Mouse (Mus musculus) urinary bladder, adult 2 months (tissue): ENCODE data around the gene Osbp2. TPM values are rescaled to one million over a fixed set of nuclear protein-coding genes. Genes with fewer than 3 reads are reported as not detected.

Experiments used
- DNase-seq: peaks from one replicate; pipeline ENCODE4 v3.0.0; 2022; ENCODE audit warnings: low spot score
- polyA plus RNA-seq: library from polyadenylated mRNA; depleted of rRNA; stranded (reverse); fragments of >200 nt; gene quantifications from 2 replicates; pipeline ENCODE4 v1.2.3, GENCODE M21; 2012

Osbp2 gene
- polyA plus RNA-seq, 1 experiment = 0.98 TPM

DNA sequence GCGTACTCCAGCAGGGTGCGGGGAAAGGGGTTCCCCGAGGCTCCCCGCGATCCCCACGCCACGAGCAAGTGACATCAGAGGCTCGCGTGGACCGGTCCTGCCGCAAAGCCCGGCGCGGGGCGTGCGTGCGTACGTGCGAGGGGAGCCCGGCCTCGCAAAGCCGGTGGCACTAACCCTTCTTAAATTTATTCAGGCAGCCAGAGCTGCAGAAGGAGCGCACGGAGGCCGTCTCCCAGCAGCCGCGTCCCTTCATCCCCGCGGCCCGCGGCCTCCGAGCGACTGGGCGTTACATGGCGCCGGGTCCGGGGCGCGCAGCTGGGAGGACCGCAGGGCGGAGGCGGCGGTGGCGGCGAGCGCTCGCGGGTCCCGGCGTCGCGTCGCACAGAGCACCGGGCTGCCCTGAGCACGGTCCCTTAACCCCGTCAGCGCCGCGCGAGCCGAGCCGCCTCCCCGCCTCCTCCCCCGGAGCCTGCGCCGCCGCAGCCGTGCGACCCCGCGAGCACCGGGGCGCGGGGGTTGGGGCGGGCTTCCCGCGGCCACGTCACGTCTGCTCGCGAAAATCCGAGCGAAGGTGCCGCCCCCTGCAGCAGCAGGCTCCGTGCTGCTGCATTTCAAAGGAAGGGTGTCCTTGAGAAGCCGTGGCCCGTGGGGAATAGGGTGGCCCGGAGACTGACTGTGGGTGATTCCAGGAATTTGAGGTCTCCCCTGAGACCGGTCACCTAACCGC lies 101.8 kb downstream of the Osbp2 start:
- no peak for DNase-seq

DNA sequence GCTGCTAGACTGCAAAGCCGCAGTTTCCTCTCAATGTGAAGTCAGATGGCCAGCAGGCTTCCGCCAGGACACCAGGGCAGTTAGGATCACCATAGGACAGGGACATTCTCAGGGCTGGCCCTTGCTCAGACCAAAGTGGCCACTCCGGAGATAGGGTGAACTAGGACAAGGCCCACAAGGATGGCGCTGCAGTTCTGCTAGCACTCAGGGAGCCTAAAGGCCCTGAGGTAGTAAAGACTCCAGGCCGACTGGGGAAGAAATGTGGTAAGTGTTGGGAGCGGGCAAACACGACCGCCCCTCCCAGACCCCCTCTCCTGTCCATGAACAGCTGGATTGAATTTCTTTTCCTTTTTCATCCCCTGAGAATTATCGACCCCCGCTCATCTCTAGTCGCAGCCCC lies 102.4 kb downstream of the Osbp2 start:
- no peak for DNase-seq

DNA sequence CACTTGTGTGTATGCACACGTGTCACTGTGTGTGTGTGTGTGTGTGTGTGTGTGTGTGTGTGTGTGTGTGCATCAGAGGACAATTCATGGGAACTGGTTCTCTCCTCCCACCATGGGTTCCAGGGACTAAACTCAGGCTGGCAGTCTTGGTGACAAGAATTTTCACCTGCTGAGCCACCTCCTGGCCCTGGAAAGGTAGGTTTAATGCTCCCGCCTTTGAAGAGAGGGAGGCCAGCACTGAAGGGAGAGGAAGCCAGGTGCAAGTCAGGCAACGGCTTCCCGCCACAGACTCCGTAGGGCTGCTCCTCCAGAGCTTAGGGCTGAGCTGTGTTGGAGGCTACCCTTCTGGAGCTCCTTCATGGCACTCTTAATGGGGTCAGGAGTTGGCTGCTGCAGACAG lies 104.3 kb downstream of the Osbp2 start:
- no peak for DNase-seq

DNA sequence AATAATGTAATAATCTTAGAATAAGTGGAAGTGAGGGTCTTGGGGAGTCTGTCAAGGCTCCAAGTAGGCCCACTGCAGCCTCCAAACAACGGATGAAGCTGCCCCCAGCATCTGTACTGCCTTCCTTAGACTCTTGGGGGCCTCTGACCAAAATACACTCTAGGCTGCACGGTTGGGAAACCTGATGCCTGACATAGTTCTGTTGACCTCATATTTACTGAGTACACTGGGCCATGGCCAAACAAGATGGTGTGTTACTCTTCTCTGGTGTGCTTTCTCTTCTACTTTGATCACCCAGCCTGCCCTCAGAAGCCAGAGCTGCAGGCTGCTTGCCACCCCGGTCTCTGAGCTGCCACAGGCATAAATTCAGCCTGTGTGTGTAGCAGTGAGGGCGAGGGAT lies 108.4 kb downstream of the Osbp2 start:
- DNase-seq = no peak

DNA sequence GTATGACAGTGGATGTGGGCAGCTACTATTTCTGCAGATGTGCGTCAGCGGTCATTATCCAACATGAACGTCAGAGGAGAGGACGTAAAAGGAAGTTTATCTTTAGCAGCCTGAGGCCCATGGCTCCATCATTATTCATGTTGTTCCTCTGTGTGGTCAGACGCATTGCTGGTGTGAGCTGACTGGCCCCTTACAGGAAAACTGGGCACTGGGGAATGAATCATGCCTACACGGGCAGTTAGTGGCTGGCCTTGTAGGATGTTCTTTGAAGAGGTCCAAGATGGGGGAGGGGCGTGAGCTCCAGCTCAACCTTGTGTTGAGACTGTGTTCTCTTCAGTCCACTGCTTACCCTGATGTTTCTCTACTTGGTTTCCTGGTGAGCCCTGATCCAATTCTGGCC lies 109.0 kb downstream of the Osbp2 start:
- DNase-seq = no peak

DNA sequence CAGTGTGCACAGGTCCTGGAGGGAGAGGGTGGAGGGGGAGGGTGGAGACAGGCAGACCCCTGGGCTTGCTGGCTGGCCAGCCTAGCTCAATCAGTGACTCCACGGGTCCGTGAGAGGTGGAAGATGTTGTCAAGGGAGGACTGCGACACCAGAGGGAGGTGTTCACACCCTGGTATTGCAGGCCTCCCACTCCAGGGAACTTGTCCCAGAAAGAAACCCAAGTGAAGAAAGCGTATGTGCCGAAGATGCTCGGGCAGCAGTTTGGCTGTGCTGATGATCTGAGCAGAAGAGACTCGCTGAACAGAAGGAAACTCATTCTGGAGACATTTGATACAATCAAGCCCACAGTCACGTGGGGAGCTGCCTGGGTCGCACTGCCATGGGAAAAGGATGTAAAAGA lies 109.8 kb downstream of the Osbp2 start:
- no peak for DNase-seq

DNA sequence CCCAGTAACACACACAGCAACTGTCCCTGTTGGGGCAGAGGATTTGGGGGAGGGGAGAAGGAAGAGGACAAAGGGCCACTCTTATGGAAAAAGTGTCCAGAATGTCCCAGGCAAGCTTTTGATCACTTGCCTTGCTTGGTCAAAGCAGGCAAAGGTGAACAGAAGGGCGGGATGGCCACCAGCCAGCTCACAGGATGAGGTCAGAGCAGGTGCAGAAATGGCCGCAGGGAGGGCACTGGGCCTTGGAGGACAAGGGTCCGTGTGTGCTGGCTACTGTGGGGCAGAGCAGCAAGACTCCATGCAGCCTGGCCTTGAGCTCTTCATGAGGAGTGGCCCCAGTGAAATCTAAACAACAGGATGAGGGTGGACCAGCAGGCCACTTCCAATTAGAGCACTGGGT lies 110.9 kb downstream of the Osbp2 start:
- DNase-seq = no peak

DNA sequence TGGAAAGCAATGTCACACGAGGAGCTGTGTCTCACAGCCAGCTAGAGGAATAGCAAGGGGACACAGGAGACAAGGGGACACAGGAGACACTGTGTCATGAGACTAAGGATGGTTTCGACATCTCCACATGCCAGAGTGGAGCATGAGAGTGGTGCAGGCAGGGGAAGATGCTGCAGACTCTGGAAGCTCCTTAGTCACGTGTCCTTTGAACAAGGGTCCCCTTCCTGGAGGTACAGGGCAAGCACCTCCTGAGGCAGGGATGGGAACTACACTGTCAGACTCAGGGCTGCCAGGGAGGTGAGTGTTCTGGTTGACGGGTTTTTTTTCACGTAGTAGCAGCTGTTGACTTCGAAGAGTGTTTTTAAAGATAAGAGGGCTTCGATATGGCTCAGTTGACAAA lies 113.9 kb downstream of the Osbp2 start:
- DNase-seq = no peak

DNA sequence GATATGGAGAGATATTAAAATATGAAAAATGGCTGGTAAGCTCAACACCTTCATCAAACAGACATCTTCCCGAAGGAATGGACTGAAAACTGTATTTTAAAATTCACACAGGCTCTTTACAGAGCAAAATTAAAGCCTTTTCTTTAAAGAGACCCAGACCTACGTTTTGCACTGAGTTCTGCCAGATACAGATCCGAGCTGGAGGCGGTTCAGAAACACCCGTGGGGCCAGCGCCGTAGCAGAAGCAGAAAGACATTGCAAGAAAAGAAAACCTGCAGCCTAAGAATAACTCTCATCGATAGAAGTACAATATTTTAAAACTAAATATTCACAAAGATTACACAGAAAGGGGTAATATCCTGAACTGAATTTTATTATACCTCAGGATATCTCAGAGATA lies 121.3 kb downstream of the Osbp2 start:
- DNase-seq = no peak

DNA sequence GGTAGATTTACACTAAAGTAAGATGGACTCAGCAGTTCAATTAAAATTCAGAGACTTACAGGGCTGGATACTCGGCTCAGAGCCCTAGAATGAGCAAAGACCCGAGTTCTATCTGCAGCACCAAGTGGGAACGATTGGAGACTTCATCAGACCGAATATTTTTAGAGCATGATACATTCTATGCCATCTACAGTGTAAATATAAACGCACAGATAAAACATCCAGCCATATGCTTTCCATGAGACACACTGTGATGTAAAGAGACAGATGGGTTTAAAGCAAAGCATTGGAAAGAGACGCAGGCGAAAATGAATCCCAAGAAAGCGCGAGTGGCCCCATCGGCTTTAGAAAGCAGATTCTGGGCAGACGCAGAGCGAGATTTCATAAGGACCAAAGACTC lies 122.5 kb downstream of the Osbp2 start:
- DNase-seq = no peak

DNA sequence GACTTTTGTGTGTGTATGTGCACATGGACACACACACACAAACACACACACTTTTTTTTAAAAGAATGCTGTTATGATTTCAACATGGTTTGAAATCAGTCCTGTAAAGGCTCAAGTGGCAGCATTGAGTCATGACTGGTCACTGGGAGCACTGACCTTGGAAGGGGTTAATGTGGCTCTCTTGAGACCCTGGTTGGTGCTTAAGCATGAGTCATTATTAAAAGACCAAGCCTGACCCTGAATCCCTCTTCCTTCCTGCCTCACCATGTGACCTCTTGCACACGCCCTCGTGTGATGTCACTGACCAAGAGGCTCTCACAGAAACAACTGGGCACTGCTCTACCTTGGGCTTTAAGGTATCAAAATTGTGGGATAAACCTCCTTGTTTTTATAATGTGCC lies 124.9 kb downstream of the Osbp2 start:
- DNase-seq = no peak

DNA sequence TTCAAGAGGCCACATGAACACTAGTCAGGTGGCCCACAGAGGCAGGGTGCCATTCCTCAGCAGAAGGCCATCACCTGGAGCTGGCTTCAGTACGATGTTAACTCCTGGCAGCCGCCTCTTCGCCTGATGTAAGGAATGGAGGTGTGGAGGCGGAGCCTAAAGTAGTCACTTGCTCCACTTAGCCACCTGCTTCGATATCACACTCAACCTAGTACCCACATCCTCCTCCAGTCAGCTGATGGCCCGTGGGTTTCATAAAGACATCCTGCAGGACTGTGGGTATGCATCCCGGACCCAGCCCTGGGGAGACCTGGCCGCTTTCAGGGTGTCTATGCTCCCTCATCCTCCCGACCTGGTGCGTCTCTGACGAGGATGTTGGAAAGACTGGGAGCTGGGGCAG lies 128.0 kb downstream of the Osbp2 start:
- no peak for DNase-seq

DNA sequence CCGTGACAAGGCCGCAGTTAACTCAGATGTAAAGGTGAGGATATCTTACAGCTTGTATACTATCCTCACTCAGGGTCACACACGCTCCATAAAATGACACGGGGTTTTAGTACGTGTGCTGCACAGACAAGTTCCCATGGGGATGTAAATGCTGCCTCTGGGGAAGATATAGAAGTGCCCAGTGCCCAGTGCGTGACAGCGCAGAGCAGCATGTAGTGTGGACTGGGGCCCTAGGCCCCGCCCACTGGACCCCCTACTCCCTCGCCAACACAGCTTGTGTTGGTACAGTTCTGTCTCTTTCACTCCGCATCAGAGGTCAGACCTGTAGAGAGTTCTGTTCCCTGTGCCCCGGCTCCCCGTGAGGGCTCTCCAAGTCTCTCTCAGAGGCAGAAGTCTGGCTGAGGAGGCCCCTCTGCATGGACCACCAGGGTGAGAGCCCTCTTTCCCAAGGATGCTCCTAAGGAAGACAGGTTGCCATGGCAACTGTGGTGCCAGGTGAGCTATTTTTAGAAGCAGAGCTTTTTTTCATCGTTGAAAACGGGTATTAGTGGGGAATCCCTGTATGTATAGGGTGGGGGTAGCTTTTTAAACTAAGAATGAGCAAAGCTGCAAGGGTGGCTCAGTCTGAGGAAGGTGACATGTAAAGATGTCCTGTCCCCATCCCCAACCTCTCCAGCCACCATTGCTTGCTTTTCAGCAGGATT lies 129.6 kb downstream of the Osbp2 start:
- no peak for DNase-seq

DNA sequence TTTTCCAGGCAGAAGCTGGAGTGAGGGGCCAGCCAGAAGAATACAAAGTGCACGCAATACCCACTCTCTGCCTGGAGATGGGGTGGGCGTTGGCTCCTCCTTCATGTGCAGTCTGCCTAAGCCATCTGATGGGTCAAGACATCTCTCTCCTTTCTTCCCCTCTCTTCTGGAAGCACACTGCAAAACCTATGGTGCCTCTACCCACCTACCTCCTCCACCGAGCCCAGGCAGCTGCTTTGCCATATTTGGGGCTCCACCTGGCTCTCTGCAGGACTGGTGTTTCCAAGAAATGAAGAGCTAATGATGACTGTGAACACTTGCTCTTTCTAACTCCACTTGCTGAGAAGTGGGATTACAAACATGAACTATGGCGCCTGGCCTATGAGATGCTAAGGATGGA lies 132.2 kb downstream of the Osbp2 start:
- DNase-seq = no peak

DNA sequence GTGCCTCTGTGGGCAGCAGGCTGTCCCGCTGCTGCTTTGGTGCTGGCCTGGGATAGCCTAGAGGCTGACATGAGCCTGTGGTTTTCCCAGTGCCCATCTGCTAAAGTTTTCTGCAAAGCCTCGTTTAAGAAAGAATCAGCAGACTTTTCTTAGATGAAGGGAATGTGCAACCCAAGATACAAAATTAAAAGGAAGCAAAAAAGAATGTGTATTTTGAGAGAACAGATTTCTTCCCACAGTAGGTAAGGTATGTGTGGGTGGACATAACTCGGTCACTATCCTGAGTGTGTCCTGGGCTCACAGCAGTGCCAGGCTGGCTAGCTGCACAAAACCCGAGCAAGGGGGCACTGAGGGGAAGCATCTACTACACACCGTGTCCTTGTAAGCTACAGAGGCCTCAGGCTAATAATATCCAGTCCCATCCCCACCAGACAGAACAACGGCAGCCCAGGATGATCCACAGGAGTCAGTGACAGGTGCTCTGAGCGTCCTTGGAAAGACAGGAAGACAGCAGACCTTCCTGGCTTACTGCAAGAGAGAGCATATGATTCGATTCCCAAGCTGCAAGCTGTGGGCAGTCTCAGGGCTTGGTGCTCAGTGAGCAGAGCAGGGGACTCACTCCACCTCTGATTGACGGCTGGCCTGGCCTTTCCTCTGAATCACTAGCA lies 136.1 kb downstream of the Osbp2 start:
- no peak for DNase-seq

DNA sequence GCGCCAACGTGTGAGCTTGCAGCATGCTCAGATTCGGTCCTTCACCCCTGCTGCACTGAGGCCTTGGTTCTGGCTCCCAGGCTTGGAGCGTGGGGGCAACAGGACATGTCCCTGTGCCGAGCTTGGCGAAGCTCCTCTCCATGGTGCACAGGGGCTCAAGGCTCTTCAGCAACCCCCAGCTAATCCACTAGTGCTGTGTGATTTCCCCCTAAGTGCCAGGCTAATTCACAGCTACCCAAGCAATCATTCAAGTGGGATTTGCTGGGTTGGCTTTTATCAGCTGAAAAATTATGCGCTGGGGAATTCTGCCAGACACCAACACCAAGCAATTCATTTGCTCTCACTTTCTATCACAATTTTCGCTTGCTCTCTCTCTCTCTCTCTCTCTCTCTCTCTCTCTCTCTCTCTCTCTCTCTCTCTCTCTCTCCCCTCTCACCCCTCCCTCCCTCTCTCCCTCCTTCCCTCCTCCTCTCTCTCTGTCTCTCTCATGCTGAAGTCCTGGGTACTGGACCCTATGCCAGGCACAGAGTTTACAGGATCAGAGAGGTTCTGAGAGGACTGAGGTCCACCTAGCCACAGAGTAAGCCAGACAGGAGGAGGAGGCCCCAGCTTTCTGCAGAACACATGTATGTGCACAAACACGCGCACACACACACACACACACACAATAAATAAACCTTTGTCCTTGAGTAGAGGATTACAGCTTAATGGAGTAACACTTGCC lies 138.2 kb downstream of the Osbp2 start:
- no peak for DNase-seq

DNA sequence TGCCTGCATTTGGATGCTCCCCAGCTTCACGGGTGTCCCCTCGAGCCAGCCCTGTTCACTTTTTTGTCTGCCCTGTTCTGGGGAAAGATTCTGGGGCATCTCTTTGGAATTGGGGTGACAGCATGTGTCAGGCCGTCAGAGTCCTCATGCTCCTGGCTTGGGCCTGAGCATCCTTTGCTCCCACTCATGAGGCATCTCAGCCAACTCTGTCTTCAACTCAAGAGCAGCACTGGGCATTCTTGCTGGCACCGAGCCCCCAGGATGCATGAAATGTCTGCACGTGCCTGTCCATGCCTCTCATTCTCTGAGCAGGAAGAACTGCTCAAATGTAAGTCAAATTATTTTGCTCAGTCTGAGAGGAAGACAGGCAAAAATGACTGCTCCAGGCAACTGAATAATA lies 139.0 kb downstream of the Osbp2 start:
- no peak for DNase-seq

DNA sequence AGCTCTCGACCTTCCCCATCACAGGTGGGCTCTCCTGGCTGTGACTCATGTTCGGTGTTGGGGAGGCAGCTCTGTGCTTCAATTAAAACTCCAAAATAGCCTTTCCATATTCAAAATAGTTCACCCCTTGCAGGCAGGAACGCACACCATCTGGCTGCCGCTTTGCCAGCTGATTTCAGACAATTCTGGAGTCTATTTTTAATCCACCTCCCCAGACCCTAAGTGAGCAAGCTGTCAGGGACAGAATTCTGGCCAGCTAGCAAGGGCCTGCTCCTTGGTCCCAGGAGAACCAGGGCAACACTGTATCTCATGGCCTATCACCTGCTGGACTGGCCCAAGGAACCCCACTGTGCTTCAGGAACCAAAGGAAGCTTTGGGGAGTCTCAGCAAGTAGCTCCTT lies 139.8 kb downstream of the Osbp2 start:
- no peak for DNase-seq

DNA sequence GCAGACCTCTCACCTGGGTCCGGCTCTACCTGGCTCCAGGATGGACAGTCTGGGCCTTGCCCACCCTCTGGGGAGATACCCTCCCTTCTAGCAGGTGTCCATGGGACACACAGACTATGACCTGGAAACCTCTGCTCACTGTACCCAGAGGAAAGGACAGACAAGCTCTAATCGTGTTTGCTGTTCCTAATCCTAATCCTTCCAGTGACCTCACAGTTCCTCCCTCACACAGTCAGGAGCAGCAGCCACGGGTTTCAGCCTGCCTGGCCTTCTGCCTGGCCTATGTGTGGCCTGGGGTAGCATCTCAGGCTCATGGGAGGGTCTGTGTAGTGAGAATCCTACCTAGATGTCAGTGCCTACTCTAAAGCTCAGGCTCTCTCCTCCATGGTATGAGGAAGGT lies 140.8 kb downstream of the Osbp2 start:
- no peak for DNase-seq

DNA sequence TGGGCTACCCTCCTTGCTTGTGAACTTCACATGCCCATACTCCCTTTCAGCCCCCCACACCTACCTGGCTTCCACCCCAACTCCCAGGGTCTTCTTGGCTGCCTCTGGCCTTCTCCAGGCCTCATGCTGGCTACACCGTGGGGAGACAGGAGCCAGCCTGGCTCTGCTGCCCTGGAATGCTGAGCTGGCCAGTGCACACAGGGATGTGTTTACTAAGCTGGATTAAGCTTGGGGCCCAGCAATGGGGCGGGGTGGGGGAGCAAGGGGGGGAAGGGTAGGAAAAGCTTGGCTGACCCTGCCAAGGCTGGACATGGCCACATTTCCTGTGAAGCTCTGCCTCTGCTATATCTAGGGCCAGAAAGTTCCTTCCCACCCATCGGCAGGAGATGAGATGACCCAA lies 141.7 kb downstream of the Osbp2 start:
- DNase-seq = no peak

DNA sequence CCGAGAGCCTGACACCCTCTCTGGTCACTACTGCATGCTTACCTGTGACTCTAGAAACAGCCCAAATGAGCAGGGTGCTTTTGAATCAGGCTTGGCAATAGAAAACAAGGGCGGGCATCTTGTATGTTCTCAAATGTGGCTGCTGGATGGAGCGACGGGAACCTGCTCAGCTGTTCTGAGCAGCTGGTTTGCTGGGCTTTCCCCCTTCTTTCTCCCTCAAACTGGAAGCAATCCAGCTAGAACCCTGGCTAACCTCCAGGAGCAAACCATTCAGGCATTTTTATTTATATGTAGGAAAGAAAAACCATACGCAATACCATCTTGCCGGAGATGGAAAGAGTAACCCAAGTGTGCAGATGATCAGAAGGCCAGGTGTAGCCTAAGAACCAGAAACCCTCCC lies 147.0 kb downstream of the Osbp2 start:
- no peak for DNase-seq

DNA sequence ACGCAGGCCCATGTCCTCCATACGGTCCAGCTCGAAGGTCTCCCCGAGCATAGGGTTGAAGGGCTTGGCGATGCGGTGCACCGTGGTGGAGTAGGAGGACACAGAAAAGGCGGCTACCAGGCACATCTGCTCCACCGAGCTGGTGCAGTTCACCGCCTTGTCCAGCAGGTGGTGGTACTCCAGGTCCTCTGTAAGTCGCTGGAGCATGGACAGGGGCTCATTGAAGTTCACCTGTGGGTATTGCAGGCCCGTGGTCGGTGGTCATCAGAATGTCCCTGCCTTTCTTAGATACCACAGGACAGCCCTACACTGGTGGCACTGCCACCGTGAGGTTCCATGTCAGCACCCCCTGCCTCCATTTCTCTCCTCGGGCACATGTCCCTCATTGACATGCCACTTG lies 149.2 kb downstream of the Osbp2 start:
- DNase-seq = peak; percentile 38

DNA sequence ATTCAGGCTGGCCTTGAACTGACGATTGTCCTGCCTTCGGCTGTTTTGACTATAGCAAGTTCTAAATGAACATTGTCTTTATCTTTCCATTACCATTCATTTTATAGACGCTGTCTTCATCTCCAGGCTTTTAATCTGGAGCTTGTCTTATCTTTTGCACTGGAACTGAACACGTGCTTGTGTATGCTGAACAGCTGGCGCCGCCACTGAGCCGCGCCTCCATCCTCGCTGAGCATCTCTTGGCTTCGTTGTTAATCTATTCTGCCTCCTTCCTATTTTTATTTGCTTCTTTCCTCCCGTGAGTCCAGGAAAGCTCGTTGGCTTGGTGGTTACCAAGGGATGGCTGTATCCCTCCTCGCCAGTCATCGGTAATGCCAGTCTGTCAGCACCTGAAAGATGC lies 153.5 kb downstream of the Osbp2 start:
- no peak for DNase-seq
